Mouse (Mus musculus) gastrocnemius, postnatal 25 days (tissue): Measurements from ENCODE around the gene Gcn1l1. TPM values are rescaled to one million over a fixed set of nuclear protein-coding genes. Genes with fewer than 3 reads are reported as not detected.
"Not testable (repeated sequence)": the region's sequence is repeated elsewhere in the genome, so short reads cannot be mapped to it uniquely, and the experiment has no call there.

Experiments used
- DNase-seq: peaks from one replicate; pipeline ENCODE4 v3.0.0; 2022
- total RNA-seq, 2 experiments: library from RNA; stranded (reverse); gene quantifications; 1 replicate in 1 of 2; 2 replicates in 1 of 2; pipeline ENCODE4 v1.2.3; 2021

Gcn1l1 gene
- total RNA-seq, 2 experiments from 2014 or later: 26.1 to 30.7 TPM

DNA sequence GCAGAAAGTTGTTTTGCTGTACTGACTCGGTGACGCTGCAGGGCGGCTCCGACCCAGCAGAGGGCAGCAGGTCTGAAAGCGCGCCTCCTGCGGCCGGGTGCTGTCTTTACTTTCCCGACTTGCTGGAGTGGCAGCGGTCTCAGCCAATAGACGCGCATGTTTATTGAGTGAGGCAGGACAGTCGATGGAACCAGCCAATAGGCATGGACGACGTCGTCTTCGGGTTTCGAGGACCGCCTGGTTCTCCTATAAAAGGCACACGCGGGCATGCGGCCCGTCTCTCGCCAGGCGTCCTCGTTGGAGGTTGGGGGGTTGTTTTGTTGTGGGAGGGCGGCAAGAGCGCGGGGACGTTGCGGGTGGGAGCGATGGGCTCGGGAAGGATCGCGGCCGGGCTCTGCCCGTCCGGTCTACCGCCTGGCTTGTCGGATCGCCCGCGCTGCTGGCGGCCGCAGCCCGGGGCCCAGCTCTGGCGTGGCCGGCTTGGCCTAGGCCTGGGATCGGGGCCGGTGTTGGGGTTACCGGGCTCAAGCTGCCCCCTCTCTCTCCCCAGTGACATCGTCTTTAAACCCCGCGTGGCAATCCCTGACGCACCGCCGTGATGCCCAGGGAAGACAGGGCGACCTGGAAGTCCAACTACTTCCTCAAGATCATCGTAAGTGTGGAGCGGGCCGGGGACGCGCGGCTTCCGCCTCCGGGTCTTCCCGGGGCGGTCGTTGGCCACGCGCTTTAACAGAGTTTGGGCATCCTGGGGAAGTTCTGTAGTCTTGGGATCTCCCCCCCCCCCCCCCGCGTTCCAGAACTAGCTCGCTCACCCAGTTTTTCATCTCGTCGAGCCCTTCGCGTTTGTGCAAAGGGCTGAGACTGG is 5.6 kb upstream of the Gcn1l1 start, which contains the start of gene Rplp0:
Gene Rplp0 (plus strand): TSS at position 231 of the 865 bp plus-strand sequence.
- DNase-seq: peak; percentile 99

DNA sequence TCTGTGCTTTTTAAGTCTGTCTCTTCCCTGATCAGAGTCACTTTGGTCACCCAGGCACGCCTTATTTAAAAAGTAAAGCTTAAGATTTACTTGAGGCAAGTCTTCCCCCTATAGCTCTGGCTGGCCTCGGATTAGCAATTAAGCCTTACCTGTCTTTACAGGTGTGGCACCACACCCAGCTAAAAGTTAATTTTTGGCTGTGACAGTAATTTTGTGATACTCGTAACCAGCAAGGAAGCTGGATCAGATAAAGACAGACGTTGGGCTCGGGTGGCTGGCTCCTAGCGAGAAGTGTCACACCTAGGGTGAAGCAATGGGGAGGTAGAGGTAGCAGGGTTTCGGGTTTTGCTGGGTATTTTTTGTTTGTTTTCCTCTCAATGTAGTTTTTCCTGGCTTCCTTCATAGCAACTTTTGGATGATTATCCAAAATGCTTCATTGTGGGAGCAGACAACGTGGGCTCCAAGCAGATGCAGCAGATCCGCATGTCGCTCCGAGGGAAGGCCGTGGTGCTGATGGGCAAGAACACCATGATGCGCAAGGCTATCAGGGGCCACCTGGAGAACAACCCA is 4.6 kb upstream of the Gcn1l1 start:
- DNase-seq: no peak

DNA sequence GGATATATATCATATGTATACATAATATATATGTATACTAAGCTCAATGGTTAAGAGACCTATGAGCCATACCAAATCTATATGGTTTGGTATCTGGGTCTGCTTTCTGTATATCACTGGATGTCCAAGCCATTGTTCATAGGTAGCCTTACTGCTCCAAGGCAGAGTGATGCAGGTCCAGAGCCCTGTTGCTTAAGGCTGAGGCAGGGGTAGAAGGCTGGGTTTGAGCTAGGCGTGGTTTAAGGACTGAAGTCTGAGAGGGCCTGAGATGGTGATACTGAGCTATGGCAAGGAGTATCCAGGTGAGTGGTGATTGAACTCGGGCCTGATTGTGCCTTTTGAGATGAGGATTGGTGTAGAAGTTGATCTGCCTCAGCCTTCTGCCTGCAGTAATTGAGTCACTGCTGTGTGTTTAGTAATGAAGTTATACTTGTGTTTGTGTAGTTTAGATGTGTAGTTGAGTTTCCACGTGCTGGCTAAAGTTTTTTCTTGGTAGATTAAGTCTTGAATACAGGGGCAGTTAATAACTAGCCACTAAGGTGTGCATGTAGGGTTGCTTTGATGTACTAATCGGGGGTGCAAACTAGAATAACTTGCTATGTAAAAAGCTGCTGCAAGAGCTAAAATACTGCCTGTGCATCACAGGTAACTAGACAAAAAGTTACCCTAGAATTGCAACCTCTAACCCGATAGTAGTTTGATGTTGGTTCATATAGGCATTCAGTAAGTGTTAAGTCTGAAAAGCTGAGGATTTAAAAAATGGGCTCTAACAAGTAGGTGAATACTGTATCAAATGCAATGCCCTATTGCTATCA is 1.1 kb upstream of the Gcn1l1 start:
- no peak for DNase-seq

DNA sequence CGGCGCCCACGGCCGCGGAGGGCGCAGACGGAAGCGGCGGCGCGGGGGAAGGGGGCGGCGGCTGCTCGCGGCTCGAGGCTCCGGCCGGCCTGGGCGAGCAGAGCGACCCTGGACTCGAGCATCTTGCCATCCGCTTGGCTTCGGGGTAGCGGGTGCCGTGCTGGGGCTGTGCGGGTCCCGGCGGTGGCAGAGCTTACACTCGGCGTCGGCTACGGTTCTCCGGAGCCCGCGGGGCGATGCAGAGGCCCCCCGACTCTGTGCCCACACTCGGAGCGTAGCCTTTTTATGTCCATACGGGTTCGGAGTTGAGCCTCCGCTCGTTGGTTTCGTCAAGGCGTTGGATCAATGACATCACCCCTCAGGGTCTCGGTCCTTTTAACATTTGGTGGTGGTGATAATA is 349 bp downstream of the Gcn1l1 start:
- no peak for DNase-seq

DNA sequence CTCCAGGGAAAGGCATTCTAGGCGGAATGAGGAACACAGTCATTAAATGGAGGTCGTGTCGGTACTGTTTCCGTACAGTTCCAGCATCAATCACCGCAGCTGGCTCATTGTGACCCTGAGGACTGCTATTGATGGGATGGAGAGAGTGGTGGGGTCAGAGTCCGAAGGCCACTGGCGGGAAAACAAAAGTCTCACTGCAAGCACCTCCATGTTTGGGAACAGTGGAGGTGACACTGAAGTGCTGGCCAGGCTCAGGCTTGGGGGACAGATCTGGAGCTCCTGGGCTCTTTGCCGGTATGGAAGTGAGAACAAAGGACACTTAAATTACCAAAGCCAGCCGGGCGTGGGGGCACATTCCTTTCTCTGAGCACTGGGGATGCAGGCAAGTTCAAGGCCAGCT is 3.6 kb downstream of the Gcn1l1 start:
- DNase-seq: no peak

DNA sequence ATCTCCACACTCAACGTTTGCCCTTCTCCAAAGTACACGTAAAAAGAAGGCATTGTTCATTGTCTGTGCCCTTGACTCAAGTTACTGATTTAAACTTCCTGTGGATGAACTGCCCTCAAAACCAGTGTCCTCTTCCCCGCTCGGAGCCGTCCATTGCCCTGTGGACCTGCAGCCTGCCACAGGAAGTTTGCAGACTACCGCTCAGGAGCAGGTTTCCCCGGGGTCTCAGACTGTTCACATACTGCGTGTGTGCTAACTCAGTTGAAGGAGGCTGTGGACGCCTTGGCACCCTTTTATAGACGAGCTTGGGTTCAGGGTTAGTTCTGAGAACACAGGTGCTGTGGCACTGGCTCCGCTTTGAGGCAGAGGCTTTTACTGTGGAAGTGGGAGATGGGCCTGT is 4.3 kb downstream of the Gcn1l1 start:
- no peak for DNase-seq

DNA sequence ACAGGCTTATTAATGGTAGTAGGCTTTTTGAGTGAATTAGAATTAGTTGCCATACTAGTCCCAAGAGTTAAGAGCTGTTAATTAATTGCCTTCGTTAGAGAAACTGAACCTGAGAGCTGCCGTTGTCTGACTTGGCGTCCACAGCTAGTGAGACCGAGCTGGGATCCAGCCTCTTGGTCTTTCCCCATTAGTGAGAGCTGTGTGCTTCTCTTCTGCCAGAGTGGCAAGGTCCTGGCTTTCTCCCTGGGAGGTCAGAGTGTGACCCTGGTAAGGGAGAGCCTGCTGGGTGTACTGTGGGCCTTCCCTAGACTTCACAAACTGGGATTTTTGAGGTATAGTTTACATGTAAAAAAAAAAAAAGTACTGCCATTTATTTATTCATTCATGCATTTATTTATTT is 4.7 kb downstream of the Gcn1l1 start:
- no peak for DNase-seq

DNA sequence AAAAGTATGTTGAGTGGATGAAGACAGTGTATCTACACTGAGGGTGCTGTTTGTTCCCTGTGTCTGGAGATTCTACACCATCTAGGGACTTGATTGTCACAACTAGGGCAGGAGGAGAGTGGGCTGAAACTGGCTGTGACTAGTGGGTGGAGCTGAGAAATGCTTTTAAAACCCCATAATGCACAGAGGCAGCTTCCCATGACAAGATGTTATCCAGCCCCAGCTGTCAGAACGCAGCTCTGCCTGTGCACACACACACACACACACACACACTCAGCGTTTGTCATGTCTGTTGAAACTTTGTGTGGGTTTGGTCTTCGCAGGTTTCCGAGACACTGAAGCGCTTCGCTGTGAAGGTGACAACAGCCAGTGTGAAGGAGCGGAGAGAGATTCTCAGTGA is 6.0 kb downstream of the Gcn1l1 start:
- no peak for DNase-seq

DNA sequence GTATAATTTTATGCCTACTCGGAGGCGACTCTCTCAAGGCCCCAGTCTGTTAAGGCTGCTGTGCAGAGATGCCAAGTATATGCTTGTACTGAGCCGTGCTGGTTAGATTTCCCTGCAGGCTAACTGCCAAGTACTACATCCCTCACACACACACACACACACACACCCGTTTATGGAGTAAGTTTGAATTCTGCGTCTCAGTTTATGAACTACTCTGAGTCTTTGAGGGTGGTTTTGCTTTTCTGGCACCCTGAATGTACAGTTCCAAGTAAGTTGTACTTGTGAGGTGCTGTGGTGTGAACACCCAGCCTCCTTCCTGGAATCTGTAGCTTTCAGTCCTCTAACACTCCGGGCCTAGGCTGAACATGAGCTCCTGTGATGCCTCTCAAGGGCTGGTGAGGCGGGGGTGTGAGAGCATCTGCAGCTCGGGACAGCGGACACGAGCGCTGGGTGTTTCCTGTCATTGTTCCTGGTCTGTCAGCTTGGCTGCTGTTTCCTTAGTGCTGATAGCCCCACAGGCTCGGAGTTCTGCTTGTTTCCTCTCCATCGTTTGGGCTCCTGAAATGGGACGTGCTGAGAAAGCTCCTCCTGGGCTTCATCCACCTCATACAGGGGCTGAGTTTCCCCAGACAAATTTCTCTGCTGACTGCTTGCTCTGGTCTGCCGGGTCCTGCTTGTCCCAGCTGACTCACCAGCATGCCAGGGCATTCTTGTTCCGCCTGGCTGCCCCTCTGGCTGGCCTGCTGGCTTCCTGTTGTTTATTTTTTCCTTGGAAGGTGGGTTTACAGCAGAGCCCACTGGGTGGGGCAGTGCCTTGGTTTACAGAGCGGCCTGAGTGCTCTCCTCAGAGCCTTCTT is 7.9 kb downstream of the Gcn1l1 start:
- peak; percentile 39 for DNase-seq

DNA sequence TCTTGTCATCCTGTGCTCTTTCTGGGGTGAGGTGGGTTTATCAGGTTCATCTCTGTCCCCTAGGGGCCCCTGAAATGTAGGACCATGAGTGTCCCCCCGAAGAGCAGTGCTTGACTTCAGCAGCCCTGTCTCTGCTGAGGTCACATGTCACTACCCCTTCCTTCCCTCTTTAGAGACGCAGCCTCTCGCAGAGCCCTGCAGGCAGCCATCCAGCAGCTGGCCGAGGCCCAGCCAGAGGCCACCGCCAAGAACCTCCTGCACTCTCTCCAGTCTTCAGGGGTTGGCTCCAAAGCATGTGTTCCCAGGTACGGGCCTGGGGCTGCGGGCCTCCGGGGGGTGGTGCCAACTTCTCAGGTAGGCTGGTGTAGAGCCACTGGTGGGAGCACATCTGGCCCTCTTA is 9.9 kb downstream of the Gcn1l1 start:
- peak; percentile 55 for DNase-seq

DNA sequence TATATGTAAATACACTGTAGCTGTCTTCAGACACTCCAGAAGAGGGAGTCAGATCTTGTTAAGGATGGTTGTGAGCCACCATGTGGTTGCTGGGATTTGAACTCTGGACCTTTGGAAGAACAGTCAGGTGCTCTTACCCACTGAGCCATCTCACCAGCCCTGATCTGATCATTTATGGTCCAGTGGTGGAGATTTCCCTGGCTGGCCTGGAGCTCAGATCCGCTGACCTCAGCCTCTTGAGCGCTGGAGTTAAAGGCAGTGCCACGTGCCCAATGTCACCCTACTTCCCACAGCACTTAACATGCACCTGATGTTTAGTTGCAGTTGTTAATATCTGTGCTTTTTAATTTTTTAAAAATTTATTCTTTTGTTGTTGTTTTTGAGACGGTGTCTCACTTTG is 12.6 kb downstream of the Gcn1l1 start:
- DNase-seq: not testable (repeated sequence)

DNA sequence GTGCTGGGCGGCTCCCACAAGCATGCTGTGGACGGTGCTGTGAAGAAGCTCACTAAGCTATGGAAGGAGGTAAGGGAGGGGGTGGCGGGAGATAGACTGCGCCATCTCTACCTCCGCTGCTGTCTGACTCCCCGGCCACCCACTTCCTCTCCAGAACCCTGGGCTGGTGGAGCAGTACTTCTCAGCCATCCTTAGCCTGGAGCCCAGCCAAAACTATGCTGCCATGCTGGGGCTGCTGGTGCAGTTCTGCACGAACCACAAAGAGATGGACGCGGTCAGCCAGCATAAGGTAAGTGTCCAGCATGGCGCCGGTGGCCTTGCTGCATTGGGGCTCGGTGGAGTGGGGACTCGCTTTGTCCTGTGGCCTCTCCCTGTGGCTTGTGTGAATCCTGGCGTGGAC is 13.9 kb downstream of the Gcn1l1 start:
- no peak for DNase-seq

DNA sequence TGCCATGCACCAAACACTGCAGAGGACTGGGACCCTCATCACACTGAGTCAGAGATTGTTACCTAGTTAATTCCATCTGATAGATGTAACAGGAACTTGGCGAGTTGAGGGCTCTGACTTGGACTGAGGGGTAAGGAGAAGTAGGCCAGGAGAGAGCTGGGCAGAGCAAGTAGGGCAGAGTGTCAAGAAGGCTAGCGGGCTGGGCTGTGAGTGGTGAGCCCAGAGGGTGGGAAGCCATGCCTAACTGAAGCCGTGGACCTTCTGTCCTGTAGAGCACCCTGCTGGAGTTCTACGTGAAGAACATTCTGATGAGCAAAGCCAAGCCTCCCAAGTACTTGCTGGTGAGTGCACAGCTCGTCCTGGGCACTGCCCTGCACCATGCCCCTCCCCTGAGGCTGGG is 14.3 kb downstream of the Gcn1l1 start:
- no peak for DNase-seq

DNA sequence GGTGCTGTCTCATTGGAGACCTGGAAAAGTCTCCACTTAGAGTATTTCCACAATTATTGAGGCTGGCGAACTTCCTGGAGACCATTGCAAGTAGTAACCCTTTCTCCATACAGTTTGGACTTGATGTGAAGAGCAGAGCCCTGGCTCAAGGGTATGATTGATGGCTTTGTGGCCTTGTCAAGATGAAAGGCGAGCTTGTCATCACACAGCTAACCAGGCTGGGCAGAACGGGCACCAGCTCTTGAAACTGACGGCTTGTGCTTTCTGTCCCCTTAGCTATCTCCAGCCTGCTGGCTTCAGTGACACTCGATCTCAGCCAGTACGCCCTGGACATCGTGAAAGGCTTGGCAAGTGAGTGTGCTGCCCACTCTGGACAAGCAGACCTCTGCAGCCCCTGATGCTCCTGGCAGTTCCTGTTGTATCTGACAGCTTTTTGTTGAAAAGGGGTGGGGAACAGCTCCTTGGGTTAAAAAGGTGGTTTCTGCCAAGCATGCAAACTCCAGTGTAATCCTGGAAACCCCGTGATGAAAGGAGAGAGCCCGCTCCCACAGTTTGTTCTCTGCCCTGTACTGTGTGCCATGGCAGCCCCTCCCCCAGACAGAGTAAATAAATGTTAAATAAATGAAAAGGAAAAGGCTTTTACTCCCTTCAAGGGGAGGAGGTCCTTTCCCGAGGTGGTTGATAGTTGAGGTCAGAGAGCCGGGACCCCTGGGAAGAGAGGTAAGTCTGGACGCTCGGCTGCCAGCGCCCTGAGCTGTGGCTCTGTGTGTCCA is 15.4 kb downstream of the Gcn1l1 start:
- DNase-seq: no peak

DNA sequence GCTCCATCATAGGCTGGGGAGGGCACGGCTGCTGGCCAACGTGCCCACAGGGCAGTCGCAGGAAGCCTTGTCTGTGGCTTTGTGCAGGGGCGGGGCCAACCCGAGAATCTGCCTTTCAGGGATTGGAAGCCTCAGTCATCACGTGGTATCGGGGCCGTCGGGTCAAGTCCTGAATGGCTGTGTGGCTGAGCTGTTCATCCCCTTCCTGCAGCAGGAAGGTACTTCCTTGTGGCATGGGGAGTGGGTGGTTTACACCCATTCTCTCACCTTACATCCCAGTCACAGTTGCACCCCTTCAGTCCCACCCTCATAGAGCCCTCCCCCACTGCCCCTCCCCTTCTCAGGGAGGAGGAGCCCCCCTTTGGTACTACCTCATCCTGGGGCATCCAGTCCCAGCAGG is 16.6 kb downstream of the Gcn1l1 start:
- DNase-seq: no peak

DNA sequence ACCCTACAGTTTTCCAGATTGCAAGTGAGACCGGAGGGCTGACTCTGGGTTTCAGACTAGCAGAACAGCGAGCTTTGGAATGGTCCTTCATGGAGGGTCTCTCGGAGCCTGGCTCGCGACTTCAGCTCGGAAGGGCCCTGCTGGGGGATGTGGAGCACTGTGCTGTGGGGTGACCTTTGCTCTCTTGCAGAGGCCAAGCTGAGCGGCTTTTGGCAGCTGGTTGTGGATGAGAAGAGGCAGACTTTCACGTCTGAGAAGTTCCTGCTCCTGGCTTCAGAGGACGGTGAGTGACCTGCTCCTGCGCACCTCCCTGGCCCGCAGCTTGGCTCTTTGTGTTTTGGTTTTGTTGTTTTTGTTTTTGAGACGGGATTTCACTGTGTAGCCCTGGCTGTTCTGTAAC is 20.6 kb downstream of the Gcn1l1 start:
- DNase-seq: no peak

DNA sequence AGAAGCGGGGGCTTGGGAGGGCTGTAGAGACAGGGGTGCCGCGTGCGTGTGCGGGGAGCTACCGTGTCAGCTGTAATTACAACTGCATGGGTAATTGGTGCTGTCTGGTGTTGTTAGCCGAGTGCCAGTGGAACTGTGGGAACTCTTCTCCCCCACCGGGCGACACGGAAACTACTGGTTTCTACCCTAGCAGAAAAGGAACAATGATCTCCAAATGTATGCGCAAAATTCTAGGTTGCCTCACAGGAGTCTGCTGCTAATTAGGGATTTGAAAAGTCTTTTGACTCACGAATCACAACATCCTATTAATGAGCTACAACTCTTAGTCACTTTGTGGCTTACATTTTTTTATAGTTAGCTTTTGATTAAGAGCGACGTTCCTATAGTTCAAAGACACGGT is 21.1 kb downstream of the Gcn1l1 start:
- no peak for DNase-seq

DNA sequence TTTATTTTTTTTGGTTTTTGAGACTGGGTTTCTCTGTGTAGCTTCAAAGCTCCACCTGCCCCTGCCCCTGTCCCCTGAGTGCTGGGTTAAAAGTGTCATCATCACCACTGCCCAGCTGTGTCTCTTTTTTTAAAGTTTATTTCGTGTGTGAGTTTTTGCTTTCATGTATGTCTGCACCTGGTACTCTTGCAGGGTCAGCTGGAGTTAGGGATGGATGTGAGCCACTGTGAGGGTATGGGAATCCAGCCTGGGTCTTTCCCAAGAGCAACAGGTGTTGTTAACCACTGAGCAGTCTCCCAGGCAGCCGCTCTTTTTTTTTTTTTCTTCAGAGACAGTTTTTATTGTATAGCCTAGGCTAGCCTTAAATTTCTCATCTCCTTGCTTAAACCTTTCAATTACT is 21.7 kb downstream of the Gcn1l1 start:
- no peak for DNase-seq

DNA sequence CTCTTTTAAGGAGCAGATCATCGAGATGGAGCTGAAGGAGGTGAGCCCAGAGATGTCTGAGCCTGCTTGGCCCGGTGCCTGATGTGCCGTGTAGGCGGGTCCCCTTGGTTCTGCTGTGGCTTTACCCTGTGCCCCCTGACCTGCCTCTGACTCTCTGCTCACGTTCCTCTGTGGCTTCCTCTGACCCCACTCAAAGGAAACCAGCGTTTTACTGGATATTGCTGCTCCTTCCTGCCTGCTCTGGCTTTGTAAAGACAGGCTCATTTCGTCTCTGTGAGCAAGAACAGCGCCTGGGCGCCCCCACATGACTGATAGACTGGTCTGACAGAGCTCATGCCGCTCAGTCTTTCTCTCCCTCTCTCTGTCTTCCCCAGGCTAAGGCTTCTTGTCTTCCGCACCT is 26.0 kb downstream of the Gcn1l1 start:
- no peak for DNase-seq

DNA sequence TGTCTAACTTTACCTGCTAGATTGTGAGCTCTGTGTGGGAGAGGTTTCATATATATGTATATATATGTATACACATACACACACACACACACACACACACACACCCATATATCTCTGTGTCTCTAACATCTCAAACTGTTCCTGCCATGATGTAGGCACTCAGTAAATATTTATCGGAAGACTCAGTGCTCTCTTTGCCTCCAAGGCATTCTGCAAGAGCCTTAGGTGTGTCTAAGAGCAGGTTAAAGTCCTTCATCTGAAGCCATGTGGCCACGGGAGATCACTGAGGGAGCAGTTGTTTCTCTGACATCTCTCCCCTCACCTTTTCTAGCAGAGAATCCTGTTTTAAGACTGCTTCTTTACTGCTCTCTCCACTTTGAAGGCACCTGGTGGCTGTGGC is 26.5 kb downstream of the Gcn1l1 start:
- no peak for DNase-seq

DNA sequence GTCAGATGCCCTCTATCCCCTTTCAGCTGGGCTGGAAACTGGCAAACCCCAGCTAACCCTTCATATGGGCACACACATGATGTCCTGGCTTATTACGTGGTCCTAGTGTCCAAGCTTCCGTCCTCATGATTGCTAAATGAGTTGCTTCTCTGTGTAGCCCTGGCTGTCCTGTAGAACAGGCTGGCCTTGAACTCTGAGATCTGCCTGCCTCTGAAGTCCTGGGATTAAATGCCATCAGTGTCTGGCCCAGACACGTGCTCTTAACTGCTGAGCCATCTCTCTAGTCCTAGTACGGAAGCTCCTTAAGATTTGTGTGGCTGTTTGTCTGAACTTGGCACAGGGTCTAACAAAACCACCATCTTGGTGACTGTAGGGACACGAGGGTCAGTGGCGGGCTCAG is 38.5 kb downstream of the Gcn1l1 start:
- no peak for DNase-seq
